Mouse (Mus musculus): Measurements from ENCODE around the gene Gpsm3. TPM values are rescaled to one million over a fixed set of nuclear protein-coding genes. Genes with fewer than 3 reads are reported as not detected.

Gpsm3 gene
- polyA plus RNA-seq, 2 experiments: 3.7 to 7.9 TPM

- Histone ChIP-seq H3K27me3 (ENCODE audit: control insufficient read depth, insufficient read depth, low read length) (no peaks in the 10 kb centered on the region), H3K4me2 (replicated peaks; ENCODE audit: low read depth, low read length, severe bottlenecking) (no peak overlapping the region), H3K4me3 (replicated peaks; ENCODE audit: low read length) (no peak overlapping the region)
Measured at GRCm38 (mm10) chr17:34582528-34582927, 7.1 kb upstream of the Gpsm3 start.

DNA sequence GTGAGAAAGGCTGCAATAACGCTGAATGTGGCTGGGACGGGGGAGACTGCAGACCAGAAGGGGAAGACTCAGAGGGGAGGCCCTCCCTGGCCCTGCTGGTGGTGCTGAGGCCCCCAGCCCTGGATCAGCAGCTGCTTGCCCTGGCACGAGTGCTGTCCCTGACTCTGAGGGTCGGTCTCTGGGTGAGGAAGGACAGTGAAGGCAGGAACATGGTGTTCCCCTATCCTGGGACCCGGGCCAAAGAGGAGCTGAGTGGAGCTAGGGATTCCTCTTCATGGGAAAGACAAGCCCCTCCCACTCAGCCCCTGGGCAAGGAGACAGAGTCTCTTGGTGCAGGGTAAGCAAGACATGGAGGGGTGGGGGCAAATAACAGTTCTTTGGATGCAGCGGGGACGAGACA lies 6.2 kb upstream of the Gpsm3 start:
- H3K36me3 ChIP-seq (ENCODE audit: control insufficient read depth, insufficient read depth, low read length): no peaks in the 10 kb centered on the region
- no peak for ATAC-seq (ENCODE audit: low FRiP score, low read depth)
- no peaks in the 10 kb centered on the region for H3K9me3 ChIP-seq (ENCODE audit: control insufficient read depth, low read length)
- DNase-seq (ENCODE audit: low spot score): no peak
- TF ChIP-seq POLR2A (IDR thresholded peaks at IDR 0.05; ENCODE audit: borderline replicate concordance, extremely low read depth, insufficient read depth, insufficient read length): no peak
- no peaks in the 10 kb centered on the region for H3K27me3 ChIP-seq (ENCODE audit: control insufficient read depth, insufficient read depth, low read length)
- H3K9ac ChIP-seq (ENCODE audit: low read depth, low read length, severe bottlenecking): no peak overlapping the region
- H3K4me2 ChIP-seq (replicated peaks; ENCODE audit: low read depth, low read length, severe bottlenecking): no peak overlapping the region
- WGBS: 60% methylated on average over 7 of the region's 7 CpGs
- no peak overlapping the region for H3K4me3 ChIP-seq (replicated peaks; ENCODE audit: low read length)
- H3K4me1 ChIP-seq (ENCODE audit: control insufficient read depth, insufficient read depth, low read length): peaks cover 15% of the 10 kb centered on the region; the same call in 1 of the 2 replicates
- no peak overlapping the region for H3K27ac ChIP-seq (replicated peaks; ENCODE audit: low read depth, low read length)

More at GRCm38 (mm10) chr17:34582528-34582927, 7.1 kb upstream of the Gpsm3 start:
- Histone ChIP-seq H3K9me3 (ENCODE audit: control insufficient read depth, low read length) (no peaks in the 10 kb centered on the region), H3K4me1 (ENCODE audit: control insufficient read depth, insufficient read depth, low read length) (peaks cover 12% of the 10 kb centered on the region; the same call in 1 of the 2 replicates), H3K9ac (ENCODE audit: low read depth, low read length, severe bottlenecking) (no peak overlapping the region), H3K27ac (replicated peaks; ENCODE audit: low read depth, low read length) (no peak overlapping the region), H3K36me3 (ENCODE audit: control insufficient read depth, insufficient read depth, low read length) (no peaks in the 10 kb centered on the region)
- TF ChIP-seq POLR2A (IDR thresholded peaks at IDR 0.05; ENCODE audit: borderline replicate concordance, extremely low read depth, insufficient read depth, insufficient read length): no peak
- no peak for ATAC-seq (ENCODE audit: low FRiP score, low read depth)
- 83% methylated on average over 12 of the region's 12 CpGs for WGBS
- DNase-seq (ENCODE audit: low spot score): no peak

- Histone ChIP-seq H3K27ac (replicated peaks; ENCODE audit: low read depth, low read length) (no peak overlapping the region), H3K9me3 (ENCODE audit: control insufficient read depth, low read length) (no peaks in the 10 kb centered on the region), H3K36me3 (ENCODE audit: control insufficient read depth, insufficient read depth, low read length) (no peaks in the 10 kb centered on the region), H3K4me3 (replicated peaks; ENCODE audit: low read length) (no peak overlapping the region), H3K4me2 (replicated peaks; ENCODE audit: low read depth, low read length, severe bottlenecking) (no peak overlapping the region), H3K9ac (ENCODE audit: low read depth, low read length, severe bottlenecking) (no peak overlapping the region), H3K4me1 (ENCODE audit: control insufficient read depth, insufficient read depth, low read length) (peaks cover 19% of the 10 kb centered on the region), H3K27me3 (ENCODE audit: control insufficient read depth, insufficient read depth, low read length) (no peaks in the 10 kb centered on the region)
- no peak for DNase-seq (ENCODE audit: low spot score)
- 94% methylated on average over 8 of the region's 8 CpGs for WGBS
- no peak for TF ChIP-seq POLR2A (IDR thresholded peaks at IDR 0.05; ENCODE audit: borderline replicate concordance, extremely low read depth, insufficient read depth, insufficient read length)
- no peak for ATAC-seq (ENCODE audit: low FRiP score, low read depth)
Measured at GRCm38 (mm10) chr17:34583819-34584218, 5.8 kb upstream of the Gpsm3 start.

DNA sequence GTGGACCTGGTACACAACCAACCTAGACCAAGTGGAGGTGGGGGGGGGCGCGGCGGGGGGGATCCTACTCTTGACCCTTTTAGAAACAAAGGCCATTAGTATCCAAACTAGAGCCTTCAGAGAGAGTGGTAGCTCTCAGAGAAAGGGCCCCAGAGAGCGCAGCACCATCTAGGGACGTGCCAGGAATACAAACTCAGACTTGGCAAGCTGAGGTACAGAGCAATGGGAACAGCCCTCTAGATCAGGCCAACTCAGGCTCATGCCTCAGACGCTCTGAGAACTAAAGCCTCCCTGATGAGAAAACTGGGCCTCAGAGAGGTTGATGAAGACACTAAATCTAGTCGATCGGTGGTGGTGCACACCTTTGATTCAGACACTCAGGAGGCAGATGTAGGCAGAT lies 4.5 kb upstream of the Gpsm3 start:
- no peaks in the 10 kb centered on the region for H3K9me3 ChIP-seq (ENCODE audit: control insufficient read depth, low read length)
- H3K36me3 ChIP-seq (ENCODE audit: control insufficient read depth, insufficient read depth, low read length): no peaks in the 10 kb centered on the region
- TF ChIP-seq POLR2A (IDR thresholded peaks at IDR 0.05; ENCODE audit: borderline replicate concordance, extremely low read depth, insufficient read depth, insufficient read length): no peak
- H3K4me2 ChIP-seq (replicated peaks; ENCODE audit: low read depth, low read length, severe bottlenecking): no peak overlapping the region
- ATAC-seq (ENCODE audit: low FRiP score, low read depth) (no peak), DNase-seq (ENCODE audit: low spot score) (no peak)
- no peak overlapping the region for H3K9ac ChIP-seq (ENCODE audit: low read depth, low read length, severe bottlenecking)
- H3K4me3 ChIP-seq (replicated peaks; ENCODE audit: low read length): no peak overlapping the region
- WGBS: 96% methylated on average over 8 of the region's 8 CpGs
- no peaks in the 10 kb centered on the region for H3K27me3 ChIP-seq (ENCODE audit: control insufficient read depth, insufficient read depth, low read length)
- H3K4me1 ChIP-seq (ENCODE audit: control insufficient read depth, insufficient read depth, low read length): peaks cover 29% of the 10 kb centered on the region
- H3K27ac ChIP-seq (replicated peaks; ENCODE audit: low read depth, low read length): no peak overlapping the region

GRCm38 (mm10) chr17:34585877-34586771 lies 3.5 kb upstream of the Gpsm3 start:
- H3K27me3 ChIP-seq (ENCODE audit: control insufficient read depth, insufficient read depth, low read length): no peaks in the 10 kb centered on the region
- H3K4me2 ChIP-seq (replicated peaks; ENCODE audit: low read depth, low read length, severe bottlenecking): peak overlapping the region; percentile 98
- no peaks in the 10 kb centered on the region for H3K36me3 ChIP-seq (ENCODE audit: control insufficient read depth, insufficient read depth, low read length)
- WGBS: 24% methylated on average over 32 of the region's 32 CpGs
- H3K4me1 ChIP-seq (ENCODE audit: control insufficient read depth, insufficient read depth, low read length): peaks cover 36% of the 10 kb centered on the region
- H3K4me3 ChIP-seq (replicated peaks; ENCODE audit: low read length): peak overlapping the region; percentile 75
- DNase-seq (ENCODE audit: low spot score) (no peak), ATAC-seq (ENCODE audit: low FRiP score, low read depth) (0 out of 2 replicates have a peak, but pooled peaks have one; percentile 0)
- H3K9me3 ChIP-seq (ENCODE audit: control insufficient read depth, low read length): no peaks in the 10 kb centered on the region
- H3K27ac ChIP-seq (replicated peaks; ENCODE audit: low read depth, low read length): peak overlapping the region; percentile 95
- 0 out of 2 replicates have a peak, but pooled peaks have one; percentile 4 for TF ChIP-seq POLR2A (IDR thresholded peaks at IDR 0.05; ENCODE audit: borderline replicate concordance, extremely low read depth, insufficient read depth, insufficient read length)
- H3K9ac ChIP-seq (ENCODE audit: low read depth, low read length, severe bottlenecking): peak overlapping the region; percentile 90

Measured in limb, embryonic 14.5 days (tissue).